Mouse (Mus musculus): ENCODE data around the gene Zkscan4. TPM values are rescaled to one million over a fixed set of nuclear protein-coding genes. Genes with fewer than 3 reads are reported as not detected.
"Not testable (repeated sequence)": the region's sequence is repeated elsewhere in the genome, so short reads cannot be mapped to it uniquely, and the experiment has no call there.

Gene Zkscan4
- total RNA-seq (2014; rRNA removed): 6.0 and 6.2 TPM in 2 replicates
- polyA plus RNA-seq (2015; fragmentation: Nextera tagmentation; extraction: Ambion mirVana): 5.1 and 5.6 TPM in 2 replicates

- H3K4me2 ChIP-seq (ENCODE audit: low read depth, low read length): peak within 1 kb of the TSS; percentile 56
- 3% methylated on average over 27 of the region's 31 CpGs for WGBS
- TF ChIP-seq CTCF (IDR thresholded peaks at IDR 0.05; ENCODE audit: low read depth): peak; percentile 57
- not testable (repeated sequence) for H3K27me3 ChIP-seq (ENCODE audit: insufficient read depth, low read length); H3K9me3 ChIP-seq (ENCODE audit: low read length); H3K36me3 ChIP-seq (ENCODE audit: insufficient read depth, low read length); H3K4me1 ChIP-seq (ENCODE audit: insufficient read depth, low read length)
- H3K27ac ChIP-seq: peak within 1 kb of the TSS; percentile 90
- DNase-seq (ENCODE audit: low spot score) (peak; percentile 93), ATAC-seq (peak; percentile 94)
- H3K9ac ChIP-seq (replicated peaks; ENCODE audit: low read length): peak within 1 kb of the TSS; percentile 70
- peak within 1 kb of the TSS; percentile 57 for H3K4me3 ChIP-seq (ENCODE audit: low read length)
Observed at GRCm38 (mm10) chr13:21478759-21479670, at the start of gene Zkscan4, which contains the start of gene Gm10065. Zkscan4 (plus strand) TSS chr13:21478907. Gm10065 (minus strand) TSS chr13:21479441.

- H3K4me2 ChIP-seq (ENCODE audit: low read depth, low read length): no peak overlapping the region
- ATAC-seq (no peak), DNase-seq (ENCODE audit: low spot score) (no peak)
- no peaks in the 10 kb centered on the region for H3K27me3 ChIP-seq (ENCODE audit: insufficient read depth, low read length)
- TF ChIP-seq CTCF (IDR thresholded peaks at IDR 0.05; ENCODE audit: low read depth): no peak
- no peak overlapping the region for H3K4me3 ChIP-seq (ENCODE audit: low read length)
- no peaks in the 10 kb centered on the region for H3K9me3 ChIP-seq (ENCODE audit: low read length)
- H3K27ac ChIP-seq: no peak overlapping the region
- H3K4me1 ChIP-seq (ENCODE audit: insufficient read depth, low read length): 0 out of 2 replicates have a peak, but pooled peaks cover 4% of the 10 kb centered on the region
- WGBS: 83% methylated on average over 4 of the region's 4 CpGs
- H3K36me3 ChIP-seq (ENCODE audit: insufficient read depth, low read length): no peaks in the 10 kb centered on the region
- no peak overlapping the region for H3K9ac ChIP-seq (replicated peaks; ENCODE audit: low read length)
Observed at GRCm38 (mm10) chr13:21435476-21435875, 43.2 kb upstream of the Zkscan4 start.

GRCm38 (mm10) chr13:21440503-21441206, 38.1 kb upstream of the Zkscan4 start, which contains the start of gene Pgbd1:
Pgbd1 (minus strand) TSS chr13:21441058.
- TF ChIP-seq CTCF (IDR thresholded peaks at IDR 0.05; ENCODE audit: low read depth): peak; percentile 67
- H3K9me3 ChIP-seq (ENCODE audit: low read length): no peaks in the 10 kb centered on the region
- H3K4me3 ChIP-seq (ENCODE audit: low read length): peak within 1 kb of the TSS; percentile 55
- H3K27me3 ChIP-seq (ENCODE audit: insufficient read depth, low read length): no peaks in the 10 kb centered on the region
- peak; percentile 97 for ATAC-seq
- H3K4me1 ChIP-seq (ENCODE audit: insufficient read depth, low read length): 0 out of 2 replicates have a peak, but pooled peaks cover 4% of the 10 kb centered on the region
- DNase-seq (ENCODE audit: low spot score): peak; percentile 94
- peak within 1 kb of the TSS; percentile 78 for H3K27ac ChIP-seq
- under 1% methylated on average over 32 of the region's 32 CpGs for WGBS
- H3K9ac ChIP-seq (replicated peaks; ENCODE audit: low read length): peak within 1 kb of the TSS; percentile 61
- H3K36me3 ChIP-seq (ENCODE audit: insufficient read depth, low read length): peaks cover 11% of the 10 kb centered on the region; the same call in 1 of the 2 replicates
- H3K4me2 ChIP-seq (ENCODE audit: low read depth, low read length): peak within 1 kb of the TSS; percentile 93

GRCm38 (mm10) chr13:21441207-21441572, 37.5 kb upstream of the Zkscan4 start:
- no peaks in the 10 kb centered on the region for H3K27me3 ChIP-seq (ENCODE audit: insufficient read depth, low read length)
- H3K4me2 ChIP-seq (ENCODE audit: low read depth, low read length): peak overlapping the region; percentile 93
- WGBS: 15% methylated on average over 10 of the region's 10 CpGs
- H3K4me3 ChIP-seq (ENCODE audit: low read length): peak overlapping the region; percentile 55
- peak; percentile 48; the same call in 1 of the 2 replicates for ATAC-seq
- H3K36me3 ChIP-seq (ENCODE audit: insufficient read depth, low read length): peaks cover 14% of the 10 kb centered on the region; the same call in 1 of the 2 replicates
- no peak for TF ChIP-seq CTCF (IDR thresholded peaks at IDR 0.05; ENCODE audit: low read depth)
- no peaks in the 10 kb centered on the region for H3K9me3 ChIP-seq (ENCODE audit: low read length)
- peak; percentile 1 for DNase-seq (ENCODE audit: low spot score)
- H3K9ac ChIP-seq (replicated peaks; ENCODE audit: low read length): peak overlapping the region; percentile 61
- H3K4me1 ChIP-seq (ENCODE audit: insufficient read depth, low read length): 0 out of 2 replicates have a peak, but pooled peaks cover 4% of the 10 kb centered on the region
- peak overlapping the region; percentile 78; the same call in 1 of the 2 replicates for H3K27ac ChIP-seq

GRCm38 (mm10) chr13:21446796-21447195, 31.9 kb upstream of the Zkscan4 start:
- Histone ChIP-seq H3K4me3 (ENCODE audit: low read length) (no peak overlapping the region), H3K9ac (replicated peaks; ENCODE audit: low read length) (no peak overlapping the region), H3K27me3 (ENCODE audit: insufficient read depth, low read length) (no peaks in the 10 kb centered on the region), H3K4me1 (ENCODE audit: insufficient read depth, low read length) (no peaks in the 10 kb centered on the region), H3K36me3 (ENCODE audit: insufficient read depth, low read length) (peaks cover 29% of the 10 kb centered on the region; the same call in 1 of the 2 replicates), H3K9me3 (ENCODE audit: low read length) (no peaks in the 10 kb centered on the region), H3K27ac (no peak overlapping the region), H3K4me2 (ENCODE audit: low read depth, low read length) (no peak overlapping the region)
- WGBS: 83% methylated on average over 9 of the region's 9 CpGs
- DNase-seq (ENCODE audit: low spot score) (no peak), ATAC-seq (no peak)
- no peak for TF ChIP-seq CTCF (IDR thresholded peaks at IDR 0.05; ENCODE audit: low read depth)

GRCm38 (mm10) chr13:21447856-21448614, 30.7 kb upstream of the Zkscan4 start:
- H3K9ac ChIP-seq (replicated peaks; ENCODE audit: low read length): no peak overlapping the region
- DNase-seq (ENCODE audit: low spot score): no peak
- no peak for ATAC-seq
- no peak overlapping the region for H3K4me3 ChIP-seq (ENCODE audit: low read length)
- TF ChIP-seq CTCF (IDR thresholded peaks at IDR 0.05; ENCODE audit: low read depth): no peak
- H3K27me3 ChIP-seq (ENCODE audit: insufficient read depth, low read length): no peaks in the 10 kb centered on the region
- peaks cover 7% of the 10 kb centered on the region; the same call in 1 of the 2 replicates for H3K4me1 ChIP-seq (ENCODE audit: insufficient read depth, low read length)
- WGBS: 83% methylated on average over 16 of the region's 16 CpGs
- H3K27ac ChIP-seq: no peak overlapping the region
- H3K4me2 ChIP-seq (ENCODE audit: low read depth, low read length): no peak overlapping the region
- peaks cover 29% of the 10 kb centered on the region; the same call in 1 of the 2 replicates for H3K36me3 ChIP-seq (ENCODE audit: insufficient read depth, low read length)
- H3K9me3 ChIP-seq (ENCODE audit: low read length): no peaks in the 10 kb centered on the region

All from hindbrain, postnatal 0 days (tissue).